ENCODE assay signal across 8 mouse cellular contexts in genomic region chr16:44138979-44139535, GRCm38 (mm10). TPM values are rescaled to one million over a fixed set of nuclear protein-coding genes. Genes with fewer than 3 reads are reported as not detected.
DNase-seq lines count a peak whose midpoint lies in the region; ATAC-seq and TF ChIP-seq lines count a peak whose summit lies in the region.

No protein-coding gene starts in this region.

- H3K27me3 ChIP-seq in kidney, embryonic 14.5 days (ENCODE audit: control insufficient read depth, insufficient read depth, low read length), result no peaks in the 10 kb centered on the region
- H3K27me3 ChIP-seq in limb, embryonic 15.5 days, result no peaks in the 10 kb centered on the region

- no peaks in the 10 kb centered on the region for H3K9me3 ChIP-seq in kidney, embryonic 14.5 days (ENCODE audit: control insufficient read depth, low read length)
- no peaks in the 10 kb centered on the region for H3K9me3 ChIP-seq in limb, embryonic 15.5 days

- peak overlapping the region; percentile 80 for H3K4me2 ChIP-seq in kidney, embryonic 14.5 days (replicated peaks; ENCODE audit: low read depth, low read length)
- peak overlapping the region; percentile 84 for H3K4me2 ChIP-seq in limb, embryonic 15.5 days

- no peaks in the 10 kb centered on the region for H3K36me3 ChIP-seq in kidney, embryonic 14.5 days (ENCODE audit: control insufficient read depth, insufficient read depth, low read length)
- no peaks in the 10 kb centered on the region for H3K36me3 ChIP-seq in limb, embryonic 15.5 days

- H3K4me3 ChIP-seq in bone marrow macrophage, adult 2 months (ENCODE audit: insufficient read depth, low read length), result peak overlapping the region; percentile 89
- peak overlapping the region; percentile 80 for H3K4me3 ChIP-seq in embryonic fibroblast, embryonic 13.5 days (ENCODE audit: insufficient read depth, low read length)
- H3K4me3 ChIP-seq in kidney, embryonic 14.5 days (ENCODE audit: low read length), result peak overlapping the region; percentile 94
- peak overlapping the region; percentile 97 for H3K4me3 ChIP-seq in limb, embryonic 15.5 days

- peaks cover 7% of the 10 kb centered on the region; the same call in 1 of the 2 replicates for H3K4me1 ChIP-seq in bone marrow macrophage, adult 2 months (ENCODE audit: control insufficient read depth, insufficient read depth, low read length)
- peaks cover 4% of the 10 kb centered on the region for H3K4me1 ChIP-seq in embryonic fibroblast, embryonic 13.5 days (ENCODE audit: control insufficient read depth, insufficient read depth, low read length)
- H3K4me1 ChIP-seq in kidney, embryonic 14.5 days (ENCODE audit: control insufficient read depth, insufficient read depth, low read length), result peaks cover 13% of the 10 kb centered on the region
- peaks cover 14% of the 10 kb centered on the region for H3K4me1 ChIP-seq in limb, embryonic 15.5 days

- no peak for TF ChIP-seq POLR2A in bone marrow macrophage, adult 2 months (IDR thresholded peaks at IDR 0.05; ENCODE audit: borderline replicate concordance, low read depth, low read length)
- TF ChIP-seq POLR2A in embryonic fibroblast, embryonic 13.5 days (IDR thresholded peaks at IDR 0.05; ENCODE audit: low read depth, low read length), result no peak

- WGBS in kidney, embryonic 14.5 days, result under 1% methylated on average over 25 of the region's 25 CpGs
- WGBS in limb, embryonic 15.5 days, result under 1% methylated on average over 25 of the region's 25 CpGs

- no peak for TF ChIP-seq CTCF in bone marrow macrophage, adult 2 months (IDR thresholded peaks at IDR 0.05; ENCODE audit: low read depth, low read length)
- no peak for TF ChIP-seq CTCF in embryonic fibroblast, embryonic 13.5 days (IDR thresholded peaks at IDR 0.05; ENCODE audit: borderline replicate concordance, insufficient read depth, low read length)

- H3K27ac ChIP-seq in bone marrow macrophage, adult 2 months (ENCODE audit: insufficient read depth, low read depth, low read length), result peak overlapping the region; percentile 100
- H3K27ac ChIP-seq in embryonic fibroblast, embryonic 13.5 days (ENCODE audit: insufficient read depth, low read length), result peak overlapping the region; percentile 100
- H3K27ac ChIP-seq in kidney, embryonic 14.5 days (ENCODE audit: low read depth, low read length), result peak overlapping the region; percentile 99
- peak overlapping the region; percentile 99 for H3K27ac ChIP-seq in limb, embryonic 15.5 days

- peak overlapping the region; percentile 96 for H3K9ac ChIP-seq in kidney, embryonic 14.5 days (ENCODE audit: low read depth, low read length)
- peak overlapping the region; percentile 95 for H3K9ac ChIP-seq in limb, embryonic 15.5 days

- peak; percentile 96 for DNase-seq in A20 (ENCODE audit: low read depth, low spot score)
- peak; percentile 90 to 93 for DNase-seq in heart, adult 9 months (ENCODE audit: low spot score in 2 of 2)
- peak; percentile 68 to 82 for DNase-seq in monocyte, adult 2 months (ENCODE audit: low read depth in 1 of 2, low spot score in 2 of 2)
- DNase-seq in spleen, postnatal 36 days (ENCODE audit: low spot score in 2 of 2), result peak; percentile 87 to 90

- ATAC-seq in kidney, embryonic 14.5 days (ENCODE audit: low FRiP score, low TSS enrichment), result peak; percentile 87
- peak; percentile 86 for ATAC-seq in limb, embryonic 15.5 days (ENCODE audit: insufficient number of reproducible peaks, low FRiP score, low TSS enrichment, low read depth)

RNA-seq across cellular contexts. Expression of gene Atp6v1a, which starts 0.4 kb away (rescaled TPM):
- 244 and 271 TPM in 2 replicates for polyA plus RNA-seq in bone marrow macrophage, adult 2 months (2012; ENCODE audit: insufficient read depth, insufficient read length, missing spikeins)
- 82.2 and 95.8 TPM in 2 replicates for polyA plus RNA-seq in embryonic fibroblast, embryonic 13.5 days (2011; ENCODE audit: insufficient read length, low read depth, missing spikeins)
- 49.1 and 75.6 TPM in 2 replicates for polyA plus RNA-seq in kidney, embryonic 14.5 days (2014; fragmentation: Nextera tagmentation; extraction: Ambion mirVana)
- 58.9 and 65.1 TPM in 2 replicates for polyA plus RNA-seq in limb, embryonic 15.5 days (2015; fragmentation: Nextera tagmentation; extraction: Ambion mirVana)

RNA-seq across cellular contexts. Expression of gene Naa50, which starts 0.6 kb away (rescaled TPM):
- polyA plus RNA-seq in bone marrow macrophage, adult 2 months (2012; ENCODE audit: insufficient read depth, insufficient read length, missing spikeins), result 67.2 TPM in 2 replicates
- 88.7 and 110 TPM in 2 replicates for polyA plus RNA-seq in embryonic fibroblast, embryonic 13.5 days (2011; ENCODE audit: insufficient read length, low read depth, missing spikeins)
- 70.9 and 77.4 TPM in 2 replicates for polyA plus RNA-seq in kidney, embryonic 14.5 days (2014; fragmentation: Nextera tagmentation; extraction: Ambion mirVana)
- polyA plus RNA-seq in limb, embryonic 15.5 days (2015; fragmentation: Nextera tagmentation; extraction: Ambion mirVana), result 115 and 134 TPM in 2 replicates

RNA-seq across cellular contexts. Expression of gene Usf3, which starts 34.0 kb away (rescaled TPM):
- polyA plus RNA-seq in bone marrow macrophage, adult 2 months (2012; ENCODE audit: insufficient read depth, insufficient read length, missing spikeins), result 13.6 and 18.4 TPM in 2 replicates
- polyA plus RNA-seq in embryonic fibroblast, embryonic 13.5 days (2011; ENCODE audit: insufficient read length, low read depth, missing spikeins), result 15.4 and 15.8 TPM in 2 replicates
- 5.7 and 6.6 TPM in 2 replicates for polyA plus RNA-seq in kidney, embryonic 14.5 days (2014; fragmentation: Nextera tagmentation; extraction: Ambion mirVana)
- polyA plus RNA-seq in limb, embryonic 15.5 days (2015; fragmentation: Nextera tagmentation; extraction: Ambion mirVana), result 3.1 and 3.3 TPM in 2 replicates

Comparison
In these comparisons a context has a peak if more than half of its experiments do, and no peak if none do; other contexts are left out.
1. Peak in every context shown above with its lines: DNase-seq, ATAC-seq, H3K4me3 ChIP-seq and H3K27ac ChIP-seq.